Mouse (Mus musculus): Measurements from ENCODE around the gene Mrpl37.

GRCm38 (mm10) chr4:107051889-107052288 lies 14.8 kb downstream of the Mrpl37 start:
- no peak for TF ChIP-seq CTCF (IDR thresholded peaks at IDR 0.05; ENCODE audit: borderline replicate concordance, insufficient read depth, low read depth, low read length)
- TF ChIP-seq POLR2A (IDR thresholded peaks at IDR 0.05; ENCODE audit: borderline replicate concordance, insufficient read depth, low read length): no peak

All from cerebellum, adult 2 months (tissue).